Mouse (Mus musculus): ENCODE data around the gene Gm45785. TPM values are rescaled to one million over a fixed set of nuclear protein-coding genes. Genes with fewer than 3 reads are reported as not detected.

Gene Gm45785
- total and polyA plus RNA-seq, 2 experiments from 2014 or later: 0.27 TPM; not detected in 1

GRCm38 (mm10) chr7:140856785-140857549 lies 836 bp upstream of the Gm45785 start, which contains the start of gene Ric8a:
Gene Ric8a (plus strand): TSS chr7:140856957.
- peak within 1 kb of the TSS; percentile 97 for H3K9ac ChIP-seq (replicated peaks; ENCODE audit: low read length, poor library complexity, severe bottlenecking)
- DNase-seq (ENCODE audit: low spot score) (peak; percentile 84), ATAC-seq (ENCODE audit: low FRiP score) (peak; percentile 73)
- WGBS: under 1% methylated on average over 47 of the region's 50 CpGs
- H3K4me3 ChIP-seq (ENCODE audit: low read depth, low read length): peak within 1 kb of the TSS; percentile 81
- H3K9me3 ChIP-seq (ENCODE audit: low read length): no peaks in the 10 kb centered on the region
- peak within 1 kb of the TSS; percentile 96 for H3K4me2 ChIP-seq (ENCODE audit: low read depth, low read length, poor library complexity, severe bottlenecking)
- peaks cover 47% of the 10 kb centered on the region for H3K36me3 ChIP-seq (ENCODE audit: insufficient read depth, low read length)
- H3K27me3 ChIP-seq (ENCODE audit: insufficient read depth, low read length): no peaks in the 10 kb centered on the region
- H3K4me1 ChIP-seq (ENCODE audit: insufficient read depth, low read length): peaks cover 15% of the 10 kb centered on the region; the same call in 1 of the 2 replicates
- no peak for TF ChIP-seq CTCF (IDR thresholded peaks at IDR 0.05)
- H3K27ac ChIP-seq (ENCODE audit: low read depth, low read length): peak within 1 kb of the TSS; percentile 95

- ATAC-seq (ENCODE audit: low FRiP score): no peak
- TF ChIP-seq CTCF (IDR thresholded peaks at IDR 0.05): no peak
- WGBS: 82% methylated on average over 9 of the region's 9 CpGs
- Histone ChIP-seq H3K4me2 (ENCODE audit: low read depth, low read length, poor library complexity, severe bottlenecking) (peak overlapping the region; percentile 96), H3K4me3 (ENCODE audit: low read depth, low read length) (peak overlapping the region; percentile 81), H3K4me1 (ENCODE audit: insufficient read depth, low read length) (peaks cover 15% of the 10 kb centered on the region; the same call in 1 of the 2 replicates), H3K36me3 (ENCODE audit: insufficient read depth, low read length) (peaks cover 37% of the 10 kb centered on the region), H3K27me3 (ENCODE audit: insufficient read depth, low read length) (no peaks in the 10 kb centered on the region), H3K27ac (ENCODE audit: low read depth, low read length) (no peak overlapping the region), H3K9ac (replicated peaks; ENCODE audit: low read length, poor library complexity, severe bottlenecking) (peak overlapping the region; percentile 97; the same call in 1 of the 2 replicates), H3K9me3 (ENCODE audit: low read length) (no peaks in the 10 kb centered on the region)
- no peak for DNase-seq (ENCODE audit: low spot score)
These were observed 950 bp downstream of the Gm45785 start for GRCm38 (mm10) chr7:140855181-140855580.

GRCm38 (mm10) chr7:140854483-140854882 lies 1.6 kb downstream of the Gm45785 start:
- no peak overlapping the region for H3K9ac ChIP-seq (replicated peaks; ENCODE audit: low read length, poor library complexity, severe bottlenecking)
- H3K4me1 ChIP-seq (ENCODE audit: insufficient read depth, low read length): peaks cover 15% of the 10 kb centered on the region; the same call in 1 of the 2 replicates
- ATAC-seq (ENCODE audit: low FRiP score) (no peak), DNase-seq (ENCODE audit: low spot score) (no peak)
- H3K27ac ChIP-seq (ENCODE audit: low read depth, low read length): no peak overlapping the region
- H3K4me3 ChIP-seq (ENCODE audit: low read depth, low read length): no peak overlapping the region
- H3K27me3 ChIP-seq (ENCODE audit: insufficient read depth, low read length): no peaks in the 10 kb centered on the region
- H3K9me3 ChIP-seq (ENCODE audit: low read length): no peaks in the 10 kb centered on the region
- no peak for TF ChIP-seq CTCF (IDR thresholded peaks at IDR 0.05)
- 95% methylated on average over 18 of the region's 18 CpGs for WGBS
- H3K4me2 ChIP-seq (ENCODE audit: low read depth, low read length, poor library complexity, severe bottlenecking): no peak overlapping the region
- peaks cover 32% of the 10 kb centered on the region for H3K36me3 ChIP-seq (ENCODE audit: insufficient read depth, low read length)

GRCm38 (mm10) chr7:140853386-140853785 lies 2.7 kb downstream of the Gm45785 start:
- Histone ChIP-seq H3K4me3 (ENCODE audit: low read depth, low read length) (no peak overlapping the region), H3K9me3 (ENCODE audit: low read length) (no peaks in the 10 kb centered on the region), H3K27ac (ENCODE audit: low read depth, low read length) (no peak overlapping the region), H3K9ac (replicated peaks; ENCODE audit: low read length, poor library complexity, severe bottlenecking) (no peak overlapping the region), H3K4me2 (ENCODE audit: low read depth, low read length, poor library complexity, severe bottlenecking) (no peak overlapping the region), H3K27me3 (ENCODE audit: insufficient read depth, low read length) (no peaks in the 10 kb centered on the region), H3K4me1 (ENCODE audit: insufficient read depth, low read length) (peaks cover 11% of the 10 kb centered on the region; the same call in 1 of the 2 replicates), H3K36me3 (ENCODE audit: insufficient read depth, low read length) (peaks cover 26% of the 10 kb centered on the region)
- DNase-seq (ENCODE audit: low spot score) (no peak), ATAC-seq (ENCODE audit: low FRiP score) (no peak)
- no peak for TF ChIP-seq CTCF (IDR thresholded peaks at IDR 0.05)
- WGBS: 91% methylated on average over 9 of the region's 9 CpGs

- H3K9ac ChIP-seq (replicated peaks; ENCODE audit: low read length, poor library complexity, severe bottlenecking): no peak overlapping the region
- H3K27me3 ChIP-seq (ENCODE audit: insufficient read depth, low read length): no peaks in the 10 kb centered on the region
- H3K4me2 ChIP-seq (ENCODE audit: low read depth, low read length, poor library complexity, severe bottlenecking): no peak overlapping the region
- ATAC-seq (ENCODE audit: low FRiP score) (no peak), DNase-seq (ENCODE audit: low spot score) (no peak)
- no peak overlapping the region for H3K27ac ChIP-seq (ENCODE audit: low read depth, low read length)
- 98% methylated on average over 4 of the region's 4 CpGs for WGBS
- TF ChIP-seq CTCF (IDR thresholded peaks at IDR 0.05): no peak
- peaks cover 26% of the 10 kb centered on the region for H3K36me3 ChIP-seq (ENCODE audit: insufficient read depth, low read length)
- peaks cover 4% of the 10 kb centered on the region; the same call in 1 of the 2 replicates for H3K4me1 ChIP-seq (ENCODE audit: insufficient read depth, low read length)
- H3K4me3 ChIP-seq (ENCODE audit: low read depth, low read length): no peak overlapping the region
- H3K9me3 ChIP-seq (ENCODE audit: low read length): no peaks in the 10 kb centered on the region
These were observed 4.2 kb downstream of the Gm45785 start for GRCm38 (mm10) chr7:140851916-140852315.

- Histone ChIP-seq H3K36me3 (ENCODE audit: insufficient read depth, low read length) (peaks cover 22% of the 10 kb centered on the region), H3K4me3 (ENCODE audit: low read depth, low read length) (no peak overlapping the region), H3K9ac (replicated peaks; ENCODE audit: low read length, poor library complexity, severe bottlenecking) (no peak overlapping the region), H3K4me1 (ENCODE audit: insufficient read depth, low read length) (no peaks in the 10 kb centered on the region), H3K27me3 (ENCODE audit: insufficient read depth, low read length) (no peaks in the 10 kb centered on the region), H3K9me3 (ENCODE audit: low read length) (no peaks in the 10 kb centered on the region), H3K4me2 (ENCODE audit: low read depth, low read length, poor library complexity, severe bottlenecking) (no peak overlapping the region), H3K27ac (ENCODE audit: low read depth, low read length) (no peak overlapping the region)
- no peak for TF ChIP-seq CTCF (IDR thresholded peaks at IDR 0.05)
- ATAC-seq (ENCODE audit: low FRiP score) (no peak), DNase-seq (ENCODE audit: low spot score) (no peak)
- 90% methylated on average over 10 of the region's 10 CpGs for WGBS
These were observed 7.5 kb downstream of the Gm45785 start for GRCm38 (mm10) chr7:140848591-140848990.
